Mouse (Mus musculus) small intestine, adult 2 months (tissue): ENCODE results near the gene Thada.

Experiments used
- CTCF ChIP-seq: fragments of 200-500 bp; IDR thresholded peaks from 2 replicates; pipeline ENCODE4 v1.5.1; 2012; ENCODE audit warnings: low read depth, mild to moderate bottlenecking, control low read depth, inconsistent platforms, low read length, moderate library complexity, mixed read lengths; ENCODE audit not compliant: insufficient replicate concordance, insufficient read length; ENCODE audit errors: extremely low read depth
- POLR2A ChIP-seq: fragments of 200-500 bp; IDR thresholded peaks from 2 replicates; pipeline ENCODE4 v1.6.1; 2012; ENCODE audit warnings: low read depth, mild to moderate bottlenecking, control low read depth, inconsistent platforms, low read length, moderate library complexity

DNA sequence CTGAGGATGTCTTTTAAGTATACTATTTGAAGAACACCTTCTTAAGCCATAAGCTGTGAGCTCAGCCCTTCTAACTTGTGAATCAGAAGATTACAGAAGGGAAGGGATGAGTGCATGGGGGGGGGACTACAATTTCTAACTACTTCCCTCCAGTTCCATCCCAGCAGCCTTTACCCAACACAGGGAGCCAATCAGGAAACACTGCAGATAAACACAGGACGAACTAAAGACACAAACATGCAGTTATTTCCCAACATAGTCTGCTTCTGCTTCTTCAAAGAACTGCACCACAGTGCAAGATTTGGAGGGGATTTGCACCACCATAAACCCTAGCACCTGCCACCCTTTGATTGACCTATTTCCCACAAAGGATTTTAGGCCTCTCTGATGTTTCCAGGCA, 227.8 kb downstream of the Thada start:
- TF ChIP-seq CTCF (no peak), POLR2A (no peak)
